Mouse (Mus musculus): Measurements from ENCODE around the gene Ankle1.

DNA sequence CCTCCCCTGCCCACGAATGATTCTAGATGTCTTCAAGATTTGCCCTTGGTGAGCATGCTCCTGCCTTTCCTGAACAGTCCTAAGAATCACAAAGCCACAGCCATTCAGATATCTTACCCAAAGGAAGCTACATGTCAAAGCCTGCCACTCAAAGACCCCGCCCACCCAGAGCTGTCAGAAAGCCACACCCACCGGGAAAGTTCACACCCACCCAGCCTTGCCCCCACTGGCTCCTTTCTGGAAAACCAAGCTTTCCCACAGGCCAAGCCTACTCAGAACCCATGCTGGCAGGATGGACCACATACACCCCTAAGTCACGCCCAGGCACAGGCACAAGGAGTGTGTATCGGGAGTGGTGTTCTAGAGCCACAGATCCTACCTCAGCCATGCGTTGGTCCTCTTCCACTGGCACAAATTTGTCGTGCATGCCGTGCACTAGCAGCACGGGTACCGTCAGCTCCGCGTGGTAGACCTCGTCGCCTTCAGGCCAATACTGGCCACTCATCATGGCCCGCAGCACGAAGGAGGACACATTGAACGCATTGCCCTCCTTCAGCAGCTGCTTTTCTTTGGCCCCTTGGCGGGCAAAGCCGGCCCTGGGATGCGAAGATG is 52.0 kb downstream of the Ankle1 start:
- TF ChIP-seq FLI1 (IDR thresholded peaks at IDR 0.05; ENCODE audit: low read length), result no peak
- TF ChIP-seq GATA1 (IDR thresholded peaks at IDR 0.05; ENCODE audit: borderline replicate concordance, low read length), result no peak

Measured in megakaryocyte, embryonic 14.5 days (primary cell).